Mouse (Mus musculus) limb, embryonic 11.5 days (tissue): ENCODE measurements around the gene Jmy. TPM values are rescaled to one million over a fixed set of nuclear protein-coding genes. Genes with fewer than 3 reads are reported as not detected.

ENCODE experiments used
- ATAC-seq: fragments of 200-750 bp; cut with Nextera tagmentation; 2 replicates; pipeline ENCODE4 v1.8.0; 2017; ENCODE audit warnings: low read depth; ENCODE audit not compliant: insufficient number of reproducible peaks, low FRiP score, low TSS enrichment
- DNase-seq: peaks from one replicate; pipeline ENCODE4 v3.0.0-alpha.2; 2015; ENCODE audit warnings: low spot score
- H3K27ac ChIP-seq: fragments of 300-500 bp; sonication (generic); replicated peaks from 2 replicates; pipeline ENCODE4 v1.5.1; 2014; ENCODE audit warnings: low read depth, mild to moderate bottlenecking, low read length
- H3K27me3 ChIP-seq: fragments of 300-500 bp; sonication (generic); 2 replicates; pipeline ENCODE4 v1.6.1; 2014; ENCODE audit warnings: mild to moderate bottlenecking, low read length, mixed read lengths; ENCODE audit not compliant: control insufficient read depth, insufficient read depth
- H3K36me3 ChIP-seq: fragments of 300-500 bp; sonication (generic); 2 replicates; pipeline ENCODE4 v1.6.1; 2014; ENCODE audit warnings: mild to moderate bottlenecking, low read length, moderate library complexity, mixed read lengths; ENCODE audit not compliant: control insufficient read depth, insufficient read depth
- H3K4me1 ChIP-seq: fragments of 300-500 bp; sonication (generic); 2 replicates; pipeline ENCODE4 v1.6.1; 2014; ENCODE audit warnings: low read length, mixed read lengths; ENCODE audit not compliant: control insufficient read depth, insufficient read depth
- H3K4me2 ChIP-seq: fragments of 300-500 bp; sonication (generic); 2 replicates; pipeline ENCODE4 v1.6.1; 2014; ENCODE audit warnings: low read depth, mild to moderate bottlenecking, moderate library complexity; ENCODE audit not compliant: severe bottlenecking
- H3K4me3 ChIP-seq: fragments of 300-500 bp; sonication (generic); 2 replicates; pipeline ENCODE4 v1.5.1; 2014; ENCODE audit warnings: low read depth, low read length
- H3K9ac ChIP-seq: fragments of 300-500 bp; sonication (generic); 2 replicates; pipeline ENCODE4 v1.6.1; 2014; ENCODE audit warnings: mild to moderate bottlenecking, low read length
- H3K9me3 ChIP-seq: fragments of 300-500 bp; sonication (generic); 2 replicates; pipeline ENCODE4 v1.6.1; 2016; ENCODE audit warnings: low read length; ENCODE audit not compliant: control insufficient read depth
- WGBS: fragments of 180-500 bp; shearing (Covaris S2); extraction: QIAGEN DNeasy Blood & Tissue Kit; methylation state at CpG from one replicate; pipeline ENCODE4 v1.1.7; 2014; 5-methylcytosine and 5-hydroxymethylcytosine counted together
- polyA plus RNA-seq: library from polyadenylated mRNA; unstranded; fragments of >200 nt; fragmentation: Nextera tagmentation; extraction: Ambion mirVana; gene quantifications from 2 replicates; pipeline ENCODE4 v1.2.1, GENCODE M21; 2014

Jmy gene
- polyA plus RNA-seq, 1 experiment from 2014 or later: 4.2 TPM

DNA sequence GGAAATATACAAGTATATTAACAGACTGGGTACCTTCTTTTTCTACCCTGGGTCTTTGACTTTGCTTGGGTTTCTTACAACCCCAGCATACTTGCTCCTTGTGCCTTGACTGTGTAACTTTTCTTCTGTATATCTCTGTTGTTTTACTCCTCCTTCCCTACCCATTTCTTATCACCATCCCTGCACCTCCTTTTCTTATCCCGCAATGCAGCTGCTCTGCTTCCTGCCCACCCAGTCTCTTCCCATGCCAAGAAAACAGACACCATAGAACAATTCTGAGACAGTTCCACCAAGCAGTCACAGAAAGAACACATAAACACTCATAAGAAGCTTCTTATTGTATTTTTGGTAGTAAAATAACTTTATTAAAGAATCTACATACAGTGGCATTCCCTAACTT lies 118.3 kb downstream of the Jmy start:
- no peak for DNase-seq
- no peaks in the 10 kb centered on the region for H3K4me1 ChIP-seq
- H3K9ac ChIP-seq: no peak overlapping the region
- H3K27me3 ChIP-seq: no peaks in the 10 kb centered on the region
- H3K36me3 ChIP-seq: no peaks in the 10 kb centered on the region
- no peaks in the 10 kb centered on the region for H3K9me3 ChIP-seq
- no peak overlapping the region for H3K4me2 ChIP-seq
- no peak overlapping the region for H3K27ac ChIP-seq
- no peak overlapping the region for H3K4me3 ChIP-seq
- no peak for ATAC-seq
- WGBS: 91% methylated on average over 1 of the region's 1 CpGs

DNA sequence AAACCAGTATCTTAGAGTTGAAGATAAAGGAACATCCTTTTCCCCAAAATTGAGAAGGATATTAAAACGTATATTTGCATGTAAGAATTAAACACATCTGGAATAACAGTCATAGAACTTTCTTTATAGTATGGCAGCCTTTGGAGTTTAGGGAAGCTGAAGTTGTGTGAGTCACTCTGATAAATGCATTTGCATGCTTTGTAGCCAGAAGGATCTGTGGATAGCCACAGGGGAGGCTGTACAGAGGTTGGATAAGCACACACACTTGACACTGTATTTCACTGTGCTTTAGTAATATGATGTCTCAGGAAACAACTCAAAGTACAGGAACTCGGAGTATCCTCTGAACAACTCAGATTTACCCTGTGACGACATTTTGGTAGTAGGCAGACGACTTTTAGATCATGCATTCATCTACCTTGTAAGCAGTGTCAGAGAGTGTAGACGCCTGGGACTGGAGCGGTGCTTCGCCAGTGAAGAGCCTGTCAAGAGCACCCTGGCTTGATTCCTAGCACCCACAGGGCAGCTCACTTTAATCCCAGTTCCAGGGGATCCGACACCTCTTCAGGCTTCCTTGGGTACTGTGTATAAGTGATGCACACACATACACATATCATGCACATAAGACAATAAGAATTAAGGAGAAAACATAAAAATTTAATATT lies 119.1 kb downstream of the Jmy start:
- WGBS: 91% methylated on average over 8 of the region's 8 CpGs
- H3K9ac ChIP-seq: no peak overlapping the region
- H3K27ac ChIP-seq: no peak overlapping the region
- no peak for ATAC-seq
- no peak for DNase-seq
- no peaks in the 10 kb centered on the region for H3K27me3 ChIP-seq
- H3K36me3 ChIP-seq: no peaks in the 10 kb centered on the region
- H3K4me3 ChIP-seq: no peak overlapping the region
- H3K9me3 ChIP-seq: no peaks in the 10 kb centered on the region
- H3K4me1 ChIP-seq: no peaks in the 10 kb centered on the region
- no peak overlapping the region for H3K4me2 ChIP-seq

Other genes with a start within 250 kb of the Jmy start
- 12.4 and 13.7 TPM in 2 replicates for gene Homer1, start 200.2 kb downstream of the Jmy start, polyA plus RNA-seq
- gene Bhmt, start 138.2 kb upstream of the Jmy start, polyA plus RNA-seq: 0.15 TPM in 1 of 2 replicates, not detected in the other
- 0.07 TPM in 1 of 2 replicates, not detected in the other for gene Bhmt2, start 174.5 kb upstream of the Jmy start, polyA plus RNA-seq
- gene Dmgdh, start 174.6 kb upstream of the Jmy start, polyA plus RNA-seq: not detected in 2 replicates